Mouse (Mus musculus) mesoderm, embryonic 11.5 days (tissue): ENCODE measurements around the gene Mpped1.
A peak's percentile ranks its signal among the peaks of the same experiment; 100 is the strongest.

Experiments used
- DNase-seq: peaks from one replicate; pipeline ENCODE4 v3.0.0-alpha.2; 2012; ENCODE audit warnings: low read depth, low spot score

Gene Mpped1

DNA sequence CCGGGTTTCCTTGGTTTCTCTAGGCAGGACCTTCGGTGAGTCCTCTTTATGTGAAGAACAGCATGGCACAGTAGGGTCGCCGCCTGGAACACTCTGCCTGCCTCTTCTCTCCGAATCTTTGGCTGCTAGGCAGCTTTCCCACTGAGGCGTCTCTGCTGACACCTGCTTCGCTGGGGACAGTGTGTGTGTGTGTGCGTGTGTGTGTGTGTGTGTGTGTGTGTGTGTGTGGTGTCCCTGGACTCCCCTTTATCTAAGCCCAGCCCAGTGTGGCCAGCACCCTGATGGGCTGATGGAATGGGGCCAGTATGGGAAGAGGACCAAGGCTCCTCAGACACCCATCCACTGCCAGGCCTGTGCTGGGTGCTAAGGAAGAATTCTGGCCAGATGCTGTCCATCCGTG is 9.8 kb downstream of the Mpped1 start:
- no peak for DNase-seq

DNA sequence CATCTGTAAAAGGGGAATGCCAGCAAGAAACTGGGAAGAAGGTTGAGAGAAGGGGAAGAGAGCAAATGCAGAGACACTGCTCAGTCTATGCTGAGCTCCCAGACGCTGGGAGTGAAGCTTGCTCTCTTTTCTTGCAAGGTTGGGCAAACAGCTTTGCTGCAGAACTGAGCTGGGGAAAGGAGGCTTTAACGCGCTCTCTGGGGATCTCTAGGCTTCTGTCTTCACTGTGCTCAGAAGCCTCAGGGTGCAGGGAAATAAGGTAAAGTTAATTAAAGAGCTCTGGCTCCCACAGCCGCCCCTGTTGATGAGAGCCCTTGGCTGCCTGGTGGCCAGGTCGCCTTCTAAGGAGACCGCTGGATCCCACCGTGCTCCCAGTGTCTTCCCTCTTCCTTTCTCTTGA is 17.7 kb downstream of the Mpped1 start:
- DNase-seq = no peak

DNA sequence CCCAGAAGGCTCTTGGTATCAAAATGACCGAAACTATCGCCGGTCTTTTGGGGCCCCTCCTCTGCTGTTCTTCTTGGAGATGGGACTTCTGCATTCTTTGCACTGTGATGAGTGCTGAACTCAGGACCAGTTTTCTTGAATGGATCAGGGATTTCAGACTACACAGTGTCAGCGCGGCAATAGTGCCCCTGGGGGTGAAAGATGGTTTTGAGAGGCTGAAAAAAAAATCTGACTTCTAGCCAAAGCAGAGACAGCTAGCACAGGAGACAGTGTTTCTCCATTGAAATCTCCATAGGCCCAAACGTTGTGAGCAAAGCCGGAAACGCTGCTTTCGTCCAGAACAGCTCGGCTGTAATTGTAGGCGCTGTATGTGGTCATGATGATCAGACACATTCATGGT is 19.7 kb downstream of the Mpped1 start:
- no peak for DNase-seq

DNA sequence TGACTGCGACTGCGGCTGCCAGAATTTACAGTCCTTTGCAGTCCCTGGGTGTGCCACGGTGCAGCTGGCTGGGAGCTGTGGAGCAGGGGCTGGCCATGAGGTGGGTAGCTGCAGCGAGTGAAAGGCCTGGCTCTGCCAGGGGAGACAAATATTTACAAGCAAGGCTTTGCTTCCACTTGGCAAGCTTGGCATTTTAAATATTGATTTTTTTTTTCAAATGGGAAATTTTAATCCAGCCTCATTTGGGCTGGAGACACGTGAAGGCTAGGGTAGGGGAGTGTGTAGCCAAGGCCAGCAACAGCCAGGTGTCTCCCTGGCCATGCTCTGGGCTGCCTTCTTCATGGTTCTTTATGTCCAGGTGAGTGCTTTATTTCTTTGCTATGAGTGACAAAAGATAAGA is 21.7 kb downstream of the Mpped1 start:
- no peak for DNase-seq

DNA sequence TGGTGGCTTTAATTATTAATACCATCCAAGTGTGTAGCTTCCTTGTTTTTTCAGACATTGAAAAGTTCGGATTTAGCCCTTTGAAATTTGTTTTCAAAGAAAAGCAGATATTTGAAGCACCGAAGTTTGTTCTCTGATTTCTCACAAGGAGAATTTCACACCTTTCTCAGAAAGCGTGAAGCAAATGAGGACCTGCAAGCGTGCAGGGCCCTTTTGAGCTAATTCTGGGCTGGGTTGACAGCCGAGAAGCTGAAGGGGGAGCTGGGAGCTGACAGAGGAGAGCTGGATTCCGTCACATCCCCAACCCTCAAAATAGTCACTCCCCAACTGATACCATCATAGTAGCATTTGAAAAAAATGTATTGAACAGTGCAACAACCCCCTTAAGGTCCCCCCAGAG is 34.8 kb downstream of the Mpped1 start:
- no peak for DNase-seq

DNA sequence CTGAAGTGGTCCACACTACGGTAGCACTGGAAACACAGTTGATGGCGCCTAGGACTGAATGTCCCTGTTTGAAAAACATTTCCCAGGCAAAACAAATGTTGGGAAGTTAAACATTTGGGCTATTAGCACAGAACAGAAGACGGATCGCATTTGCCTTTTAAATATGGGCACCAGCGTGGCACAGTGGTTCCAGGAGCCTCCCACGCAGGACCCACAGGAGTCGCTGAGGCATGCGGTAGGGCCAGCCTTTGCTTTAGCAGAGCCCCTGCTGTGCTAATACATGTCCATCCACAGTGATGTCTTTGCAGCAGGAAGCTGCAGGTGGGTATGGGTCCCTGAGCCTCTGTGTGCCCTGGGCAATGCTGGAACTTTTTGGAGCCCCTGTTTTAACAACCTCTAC is 48.7 kb downstream of the Mpped1 start:
- no peak for DNase-seq

DNA sequence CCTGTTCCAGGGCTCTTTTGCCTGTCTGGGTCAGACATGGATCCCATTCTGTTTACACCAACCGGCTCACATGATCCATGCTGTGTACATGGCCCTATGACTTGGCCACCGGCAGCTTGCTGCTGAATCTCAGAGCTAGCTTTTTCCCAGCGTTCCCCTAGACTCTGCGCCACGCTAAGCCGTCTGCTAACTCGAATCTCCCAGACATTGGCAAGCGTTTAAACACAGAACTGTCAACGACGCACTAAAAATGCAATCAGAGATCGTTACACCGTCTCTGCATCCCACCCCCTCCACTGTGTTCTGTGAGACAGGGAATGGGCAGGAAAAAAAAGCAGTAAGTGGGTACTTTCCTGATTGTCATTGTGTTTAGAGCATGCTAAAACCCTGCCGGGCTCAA is 50.0 kb downstream of the Mpped1 start:
- DNase-seq = no peak

DNA sequence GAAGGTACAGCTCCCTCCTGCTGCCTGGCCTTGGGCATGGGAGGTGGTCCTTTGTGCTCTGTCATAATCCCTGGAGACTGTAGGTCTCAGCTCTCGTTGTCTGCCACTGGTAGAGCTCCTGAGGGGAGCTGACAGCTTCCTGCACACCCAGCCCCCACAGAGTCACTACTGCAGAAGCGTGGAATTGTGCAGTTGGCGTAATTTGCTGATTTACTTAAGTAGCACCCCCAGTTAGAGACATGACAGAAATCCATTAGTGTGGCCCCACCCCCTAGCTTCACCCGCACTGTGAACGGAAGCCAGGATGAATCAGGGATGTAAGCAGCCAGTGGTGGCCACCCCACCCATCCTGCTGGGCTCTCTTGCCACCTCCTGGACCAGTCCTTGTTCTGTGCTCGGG is 53.0 kb downstream of the Mpped1 start:
- DNase-seq = no peak

DNA sequence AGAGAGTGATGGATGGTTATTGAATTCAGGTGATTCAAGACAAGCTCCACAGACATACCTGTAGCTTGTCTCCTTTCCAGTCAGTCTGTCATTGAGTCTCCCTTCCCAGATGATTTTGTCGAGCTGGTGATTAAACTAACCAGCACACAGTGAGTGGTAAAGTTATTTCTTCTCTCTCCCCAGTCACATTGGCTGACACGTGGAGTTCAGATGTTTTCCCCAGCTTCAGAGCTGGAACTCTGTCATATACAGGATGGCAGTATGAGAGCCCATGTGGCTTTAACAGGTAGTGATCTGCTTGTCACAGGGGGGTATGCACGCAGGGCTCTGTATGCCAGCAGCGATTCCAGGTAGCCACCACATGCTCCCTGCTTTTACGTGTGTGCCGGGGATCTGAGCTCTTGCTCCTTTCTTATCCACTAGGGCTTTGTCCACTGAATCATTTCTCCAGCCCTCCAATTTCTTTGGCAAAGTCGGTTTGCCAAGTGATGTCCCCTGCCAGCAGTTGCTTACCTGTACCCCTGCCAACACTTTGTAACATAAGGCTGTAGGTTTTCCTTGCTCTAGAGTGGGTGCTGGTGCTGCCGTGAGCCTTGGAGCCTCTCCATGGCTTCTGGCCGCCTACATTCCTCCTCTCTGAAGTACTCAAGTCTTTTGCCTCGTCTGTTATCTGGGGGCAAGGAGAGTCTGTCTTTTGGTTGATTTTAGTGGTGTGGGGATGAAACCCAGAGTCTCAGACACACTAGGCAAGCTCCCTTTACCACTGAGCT is 61.9 kb downstream of the Mpped1 start:
- no peak for DNase-seq

DNA sequence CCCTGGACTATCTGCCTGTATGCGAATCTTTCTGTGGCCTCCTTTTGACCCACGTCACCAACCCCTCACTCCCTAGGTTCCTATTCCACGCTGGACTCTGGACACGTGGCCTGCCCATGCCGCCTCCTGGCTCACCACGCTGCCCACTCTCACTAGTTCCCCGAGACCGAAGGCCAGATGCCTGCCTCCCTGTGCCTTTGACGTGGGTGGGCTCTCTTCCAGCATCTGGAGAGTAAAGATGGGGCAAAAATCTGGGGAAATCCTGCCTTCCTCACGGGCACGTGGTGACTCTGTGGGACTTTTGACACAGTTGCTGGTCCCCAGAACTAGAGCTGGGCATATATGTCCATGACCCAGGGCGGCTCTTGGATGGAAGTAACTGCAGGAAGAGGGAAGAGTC is 63.2 kb downstream of the Mpped1 start:
- DNase-seq = no peak

DNA sequence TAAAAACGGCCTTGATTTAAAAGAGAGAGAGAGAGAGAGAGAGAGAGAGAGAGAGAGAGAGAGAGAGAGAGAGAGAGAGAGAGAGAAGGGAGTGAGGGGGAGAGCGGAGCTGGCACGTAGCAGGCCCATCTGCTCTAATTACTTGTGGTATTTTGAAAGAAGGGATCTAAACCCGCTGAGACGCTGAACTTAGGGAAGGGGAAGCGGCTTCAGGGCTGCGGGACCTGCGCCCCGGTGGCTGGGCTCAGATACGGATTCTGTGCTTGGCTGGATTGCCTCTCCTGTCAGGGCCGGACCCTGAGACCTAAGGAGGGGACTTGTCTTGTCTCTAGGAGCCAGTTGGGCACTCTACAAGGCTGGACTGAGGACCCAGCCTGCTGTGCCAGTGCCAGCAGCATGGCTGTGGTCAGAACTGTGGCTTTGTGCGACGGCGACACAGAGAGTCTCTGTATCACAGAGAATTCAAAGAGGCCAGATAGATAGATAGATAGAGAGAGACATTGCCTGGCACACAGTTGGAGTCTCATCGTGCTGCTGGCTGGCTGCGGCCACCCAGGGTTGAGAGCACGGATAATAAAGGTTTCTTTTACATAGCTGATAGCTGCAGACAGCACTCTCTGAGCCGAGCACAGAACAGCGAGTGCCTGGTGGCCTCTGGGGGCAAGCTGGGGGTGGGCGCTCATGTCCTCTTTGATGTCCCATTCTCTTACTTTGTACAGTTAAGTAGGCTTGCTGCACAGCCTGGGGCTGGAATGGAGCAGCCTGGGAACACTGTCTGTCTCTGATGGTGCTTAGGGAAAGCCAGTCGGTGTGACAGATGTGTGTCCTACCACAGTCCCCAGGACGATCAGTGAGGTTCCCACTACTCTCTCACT is 63.9 kb downstream of the Mpped1 start:
- DNase-seq = no peak

DNA sequence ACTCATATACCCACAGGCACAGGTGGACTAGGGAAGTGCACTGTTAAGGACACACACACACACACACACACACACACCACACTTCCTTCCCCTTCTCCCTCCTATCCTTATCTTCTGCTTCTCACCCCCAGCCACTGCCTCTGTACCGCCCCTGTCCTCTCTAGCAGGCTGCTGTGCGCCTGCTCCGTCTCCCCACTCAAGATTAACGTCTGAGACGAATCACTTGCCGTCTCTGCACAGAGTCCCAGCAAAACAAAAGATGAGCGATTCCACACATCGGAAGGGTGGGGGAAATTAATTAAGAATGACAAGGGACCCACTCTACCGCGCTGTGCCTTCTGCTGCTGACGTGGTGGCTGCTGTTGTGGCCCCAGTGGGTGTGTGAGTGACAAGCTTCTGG is 66.5 kb downstream of the Mpped1 start:
- DNase-seq = peak; percentile 10

DNA sequence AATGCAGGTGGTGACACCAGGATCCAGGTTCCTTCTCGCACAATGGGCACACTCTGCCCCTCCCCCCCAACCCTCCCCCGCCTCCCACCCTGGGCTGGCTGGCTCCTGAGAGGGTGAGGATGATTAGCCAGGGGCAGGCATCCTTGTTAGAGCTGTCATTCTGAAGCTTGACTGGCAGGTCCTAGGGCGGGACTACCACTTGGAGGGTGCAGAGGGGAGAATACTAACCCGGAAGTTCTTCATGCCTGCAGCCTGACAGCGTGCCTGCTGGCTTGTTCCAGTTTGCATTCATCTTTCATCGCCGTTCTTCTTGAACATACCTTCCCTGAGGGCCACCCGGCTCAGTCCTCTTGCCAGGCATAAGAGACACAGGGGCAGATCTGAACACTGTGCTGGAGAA is 67.3 kb downstream of the Mpped1 start:
- DNase-seq = no peak

DNA sequence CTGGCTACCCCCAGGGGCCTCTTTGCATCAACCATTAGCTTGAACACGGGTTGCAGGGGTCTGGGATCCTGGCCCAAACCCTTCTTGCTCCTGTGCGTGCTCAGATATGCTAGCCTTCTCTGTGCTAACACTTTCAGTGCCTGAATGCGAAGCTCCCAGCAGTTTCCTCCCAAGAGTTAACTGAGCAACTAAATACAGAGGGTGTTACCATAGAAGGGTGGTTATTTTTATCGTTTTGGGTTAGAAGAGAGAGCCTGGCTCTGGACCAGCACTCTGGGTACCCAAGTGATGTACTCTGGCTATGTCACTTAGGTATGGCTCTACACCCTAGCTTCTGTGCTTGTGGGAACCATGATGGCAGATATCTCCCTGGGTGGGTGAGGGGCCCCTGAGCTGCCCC is 68.2 kb downstream of the Mpped1 start:
- no peak for DNase-seq

DNA sequence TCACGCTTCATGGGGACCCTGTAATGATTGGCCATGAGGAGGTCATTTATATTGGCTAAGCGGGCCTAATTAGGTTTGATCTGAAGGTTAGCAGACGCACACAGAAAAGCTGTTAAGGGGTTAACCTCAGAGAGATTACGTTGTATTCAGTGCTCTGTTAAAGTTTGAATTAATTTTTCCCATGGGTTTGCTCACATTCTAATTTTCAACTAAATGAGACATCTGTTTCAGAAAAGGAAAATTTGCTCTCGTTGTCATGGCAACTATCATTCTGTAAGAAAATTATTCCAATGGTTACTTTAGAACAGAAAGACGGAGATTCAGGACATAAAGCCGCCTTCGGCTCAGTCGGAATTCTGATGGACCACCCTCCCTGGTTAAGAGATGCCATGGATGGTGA is 68.9 kb downstream of the Mpped1 start:
- no peak for DNase-seq

DNA sequence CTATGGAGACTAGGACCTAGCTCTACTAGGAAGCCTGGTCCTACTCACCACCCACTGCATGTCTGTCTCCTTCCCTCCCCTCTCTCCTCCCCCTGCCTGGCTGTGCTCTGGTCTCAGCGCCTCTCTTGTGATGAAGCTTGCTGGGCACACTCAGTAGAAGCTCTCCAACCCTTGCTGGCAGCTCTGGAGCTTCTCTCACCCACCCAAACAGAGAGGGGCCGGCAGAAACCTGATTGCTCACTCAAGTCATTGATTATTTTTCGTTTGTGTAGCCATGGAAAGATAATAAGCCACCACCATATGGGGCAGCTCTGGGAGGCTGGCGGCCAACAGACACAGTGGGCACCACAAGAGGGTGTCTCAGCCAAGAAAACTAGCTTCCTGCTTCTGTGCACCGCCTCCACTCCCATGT is 74.1 kb downstream of the Mpped1 start:
- DNase-seq = no peak

DNA sequence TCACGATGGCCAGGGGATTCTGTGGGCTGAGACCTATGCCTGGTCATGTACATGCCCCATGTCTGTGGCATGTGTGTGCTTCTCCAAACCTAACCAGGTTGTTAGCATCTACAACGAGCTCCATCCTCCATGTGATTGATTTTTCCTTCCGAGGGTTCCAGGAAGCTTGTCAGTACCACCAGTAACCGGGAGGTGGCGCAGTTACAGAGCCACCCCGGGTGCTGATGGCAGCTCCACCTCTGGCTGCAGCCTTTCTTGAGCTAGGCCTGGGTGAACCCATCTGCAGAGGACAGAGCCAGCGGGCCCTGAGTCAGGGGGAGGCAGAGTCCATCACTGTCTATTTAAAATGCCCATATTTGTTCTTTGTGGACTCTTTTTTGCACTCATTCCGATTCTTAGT is 77.9 kb downstream of the Mpped1 start:
- DNase-seq = peak; percentile 70

DNA sequence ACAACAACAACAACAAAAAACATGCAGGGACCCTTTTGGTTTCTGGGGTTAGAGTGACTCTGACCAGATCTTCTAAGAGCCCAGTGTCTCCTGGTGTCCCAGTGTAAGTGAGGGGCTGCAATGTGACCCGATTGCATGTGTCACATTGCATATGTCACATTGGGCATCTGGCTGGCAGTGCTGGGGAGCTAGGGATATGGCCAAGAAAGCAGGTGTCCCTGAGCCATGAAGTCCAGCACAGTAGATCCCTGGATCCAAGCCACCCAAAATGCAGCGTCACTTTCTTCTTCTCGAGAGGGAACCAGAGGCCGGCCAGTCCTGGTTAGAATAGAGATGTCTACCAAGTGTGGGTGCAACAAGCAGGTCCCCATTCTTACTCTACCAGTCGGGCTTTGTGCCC is 86.4 kb downstream of the Mpped1 start:
- no peak for DNase-seq

DNA sequence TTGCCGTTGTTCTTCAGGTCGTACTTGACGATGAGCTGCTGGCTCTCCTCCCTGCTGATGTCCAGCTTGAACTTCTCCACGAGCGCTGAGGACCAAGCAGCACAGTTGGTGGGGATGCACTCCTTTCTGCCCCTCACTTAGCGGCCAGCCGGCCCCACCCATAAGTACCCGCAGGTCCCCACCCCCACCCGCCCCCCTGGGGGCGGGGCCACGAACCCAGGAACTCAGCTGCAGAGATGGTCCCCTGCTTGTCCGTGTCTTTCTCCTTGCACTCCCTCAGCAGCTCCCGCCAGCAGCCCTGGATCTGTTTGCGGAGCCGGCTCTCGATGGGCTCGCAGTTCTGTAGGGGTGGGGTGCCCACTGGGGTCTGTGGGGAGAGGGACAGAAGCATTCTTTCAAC is 91.7 kb downstream of the Mpped1 start:
- DNase-seq = peak; percentile 28

DNA sequence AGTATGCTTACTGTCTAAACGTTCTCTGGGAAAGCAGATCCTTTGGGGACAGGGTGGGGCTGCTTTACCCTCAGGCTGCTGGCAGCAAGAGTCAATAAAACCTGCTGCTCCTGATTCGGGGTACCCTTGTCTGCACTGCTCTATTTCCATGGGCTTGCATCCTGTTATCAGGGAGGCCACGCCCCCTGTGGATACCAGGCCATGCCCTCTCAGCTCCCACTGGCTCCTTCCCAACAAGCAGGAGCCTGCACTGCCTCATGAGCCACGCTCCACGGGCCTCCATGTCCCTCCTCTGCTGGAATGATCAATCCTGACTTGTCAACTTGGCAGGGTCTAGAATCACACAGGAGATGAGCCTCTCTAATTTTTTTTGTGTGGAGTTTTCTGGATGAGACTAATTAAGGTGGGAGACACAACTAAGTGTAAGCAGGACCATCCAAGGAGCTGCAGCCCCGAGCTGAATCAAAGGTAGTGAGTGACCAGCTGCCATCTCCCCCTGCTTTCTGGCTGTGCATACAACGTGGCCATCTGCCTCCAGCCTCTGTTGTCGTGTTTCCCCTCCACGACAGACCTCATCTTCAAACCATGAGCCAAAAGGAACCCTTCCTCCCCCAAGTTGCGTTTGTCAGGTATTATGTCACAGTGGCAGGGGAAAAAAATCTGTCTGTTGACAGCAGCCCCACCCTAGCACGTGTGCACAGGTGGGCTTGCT is 98.0 kb downstream of the Mpped1 start:
- no peak for DNase-seq

DNA sequence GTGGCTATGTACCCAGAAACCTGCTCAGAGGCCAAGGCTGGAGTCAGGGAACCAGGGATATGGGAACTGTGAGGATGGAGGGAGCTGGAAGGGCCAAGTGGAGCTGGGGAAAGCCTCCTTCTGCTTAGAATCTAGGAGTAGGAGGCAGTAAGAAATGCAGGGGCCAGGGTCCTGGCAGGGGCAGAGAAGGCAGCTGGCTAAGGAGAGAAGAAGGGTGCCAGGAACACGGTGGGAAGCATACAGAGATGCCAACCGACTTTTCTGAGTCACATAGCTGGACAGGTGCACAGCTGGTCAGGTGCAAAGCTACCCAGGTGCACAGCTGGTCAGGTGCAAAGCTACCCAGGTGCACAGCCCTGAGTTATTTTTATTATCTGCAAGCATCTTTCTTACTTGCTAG is 98.6 kb downstream of the Mpped1 start:
- DNase-seq = no peak

DNA sequence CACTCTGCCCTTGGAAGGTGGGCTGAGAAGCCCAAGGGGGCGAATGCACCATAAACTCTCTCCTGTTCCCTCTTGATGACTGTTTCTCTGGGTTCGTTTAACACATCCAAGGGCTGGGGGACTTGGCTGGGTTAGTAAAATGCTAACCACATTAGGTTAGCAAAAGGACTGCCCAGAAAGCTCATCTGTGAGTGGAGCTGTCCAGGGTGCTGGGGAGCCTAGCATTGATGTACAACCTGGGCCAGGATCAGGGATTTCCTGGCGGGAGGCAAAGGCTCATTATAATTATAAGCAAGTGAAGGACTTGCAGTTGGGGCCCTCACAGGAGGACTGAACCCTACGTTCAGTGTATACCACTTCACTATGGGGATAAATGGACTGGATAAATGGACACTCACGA is 100.6 kb downstream of the Mpped1 start:
- peak; percentile 78 for DNase-seq

DNA sequence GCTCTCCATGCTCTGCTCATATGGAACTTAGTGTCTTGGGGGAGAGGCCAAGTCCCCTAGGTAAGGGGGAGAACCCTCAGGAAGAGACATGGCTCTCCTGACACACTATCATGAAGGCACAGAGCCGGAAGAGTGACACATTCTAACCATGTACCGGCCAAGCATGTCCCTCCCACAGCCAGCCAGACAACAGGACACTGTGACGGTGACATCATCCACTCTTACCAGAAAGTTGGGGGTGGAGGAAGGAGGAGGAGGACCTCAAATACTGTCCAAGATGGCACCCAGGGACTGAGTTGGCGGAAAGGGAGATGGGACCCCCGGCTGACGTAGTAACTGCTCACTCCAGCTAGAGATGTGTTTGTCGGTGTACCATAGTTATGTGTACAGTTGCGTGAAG is 104.6 kb downstream of the Mpped1 start:
- no peak for DNase-seq
